Mouse (Mus musculus) neutrophil, adult 59 days (primary cell): ENCODE measurements around the gene Arhgdia. TPM values are rescaled to one million over a fixed set of nuclear protein-coding genes. Genes with fewer than 3 reads are reported as not detected.

Experiments used
- total RNA-seq, 2 experiments: library from RNA; stranded (reverse); gene quantifications; 1 replicate in 1 of 2; 2 replicates in 1 of 2; pipeline ENCODE4 v1.2.4; 2023

Gene Arhgdia
- 100 to 1,000 TPM; 404 to 468 TPM for total RNA-seq

GRCm38 (mm10) chr11:120581490-120582267, at the start of gene Arhgdia:
Arhgdia (minus strand) TSS chr11:120581624.

DNA sequence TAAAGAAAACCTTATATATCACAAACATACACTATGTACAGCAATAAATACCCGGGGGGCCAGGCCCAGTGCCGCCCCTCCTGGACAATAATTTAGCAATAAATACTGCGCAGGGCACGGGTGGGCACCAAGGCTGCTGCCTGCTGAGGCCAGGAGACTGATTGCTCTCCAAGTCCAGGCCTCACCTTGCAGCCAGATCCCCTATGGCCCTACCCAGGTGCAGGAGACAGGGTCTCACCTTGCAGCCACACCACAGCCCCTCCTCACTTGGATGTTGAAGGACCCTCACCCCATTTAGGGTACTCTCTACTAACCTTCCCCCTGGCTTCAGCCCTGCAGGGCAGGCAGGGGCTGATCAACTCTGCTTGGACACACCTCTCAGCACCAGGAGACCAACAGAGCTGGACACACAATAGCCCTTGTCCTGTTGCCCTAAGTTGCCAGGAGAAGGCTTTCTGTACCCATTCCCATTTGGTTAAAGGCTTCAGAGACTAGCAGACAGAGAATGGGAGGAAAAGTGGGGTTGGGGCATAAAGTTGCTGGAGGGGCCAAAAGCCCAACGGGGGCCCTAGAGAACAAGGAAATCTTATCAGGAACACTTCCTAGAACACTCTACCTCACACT, 43.8 kb upstream of the Arhgdia start, which contains the start of gene Sirt7:
Gene Sirt7 (minus strand): TSS at position 89 of the 624 bp plus-strand sequence.

GRCm38 (mm10) chr11:120617519-120618112, 36.2 kb upstream of the Arhgdia start, which contains the start of gene Pcyt2:
Pcyt2 (minus strand) TSS chr11:120617936.

GRCm38 (mm10) chr11:120608241-120609034, 27.0 kb upstream of the Arhgdia start, which contains the start of gene Npb:
Npb (plus strand) TSS chr11:120608477.

GRCm38 (mm10) chr11:120598283-120598989, 17.0 kb upstream of the Arhgdia start, which contains the start of the genes Alyref and Anapc11:
Alyref (minus strand) TSS chr11:120598365.
Anapc11 (plus strand) TSS chr11:120598421.

DNA sequence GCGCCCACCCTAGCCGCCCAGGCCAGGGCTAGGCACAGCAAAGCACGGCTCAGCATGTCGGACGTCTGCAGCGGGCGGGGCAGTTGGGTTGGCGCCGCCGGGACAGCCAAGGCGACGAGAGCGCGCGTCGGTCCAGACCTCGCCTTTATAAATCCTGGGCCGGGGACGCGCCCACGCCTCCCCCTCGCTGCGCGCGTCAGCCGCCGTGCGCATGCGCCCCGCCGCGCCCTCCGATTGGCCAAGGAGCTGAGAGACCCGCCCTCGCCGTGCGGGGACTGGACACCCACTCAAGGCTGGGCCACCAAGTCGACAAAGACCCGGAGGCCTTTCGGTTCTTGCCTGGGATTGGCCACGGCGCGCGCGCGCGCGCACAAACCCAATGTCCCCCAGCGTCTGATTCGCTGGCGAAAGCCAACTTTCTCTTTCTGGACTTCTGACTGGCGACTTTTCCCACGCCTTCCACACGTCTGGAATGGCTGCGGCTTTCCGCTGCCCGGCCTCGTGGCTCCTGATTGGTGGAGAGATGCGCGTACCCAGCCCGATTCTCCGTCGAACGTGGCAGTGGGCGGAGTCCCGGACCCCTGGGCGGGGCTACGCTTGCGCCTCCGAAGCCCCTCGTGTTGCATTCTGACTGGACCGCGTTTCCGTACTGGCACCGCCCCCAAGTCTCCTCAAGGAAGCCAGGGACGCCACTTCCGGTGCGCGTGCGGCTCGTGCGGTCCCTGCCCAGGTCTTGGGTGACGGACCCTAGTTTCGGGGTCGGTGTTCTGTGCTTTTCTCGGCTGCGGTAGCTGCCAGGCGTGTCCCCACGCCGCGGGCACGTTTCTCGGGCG, 8.5 kb downstream of the Arhgdia start, which contains the start of gene P4hb:
Gene P4hb (minus strand): TSS at position 502 of the 833 bp plus-strand sequence.

DNA sequence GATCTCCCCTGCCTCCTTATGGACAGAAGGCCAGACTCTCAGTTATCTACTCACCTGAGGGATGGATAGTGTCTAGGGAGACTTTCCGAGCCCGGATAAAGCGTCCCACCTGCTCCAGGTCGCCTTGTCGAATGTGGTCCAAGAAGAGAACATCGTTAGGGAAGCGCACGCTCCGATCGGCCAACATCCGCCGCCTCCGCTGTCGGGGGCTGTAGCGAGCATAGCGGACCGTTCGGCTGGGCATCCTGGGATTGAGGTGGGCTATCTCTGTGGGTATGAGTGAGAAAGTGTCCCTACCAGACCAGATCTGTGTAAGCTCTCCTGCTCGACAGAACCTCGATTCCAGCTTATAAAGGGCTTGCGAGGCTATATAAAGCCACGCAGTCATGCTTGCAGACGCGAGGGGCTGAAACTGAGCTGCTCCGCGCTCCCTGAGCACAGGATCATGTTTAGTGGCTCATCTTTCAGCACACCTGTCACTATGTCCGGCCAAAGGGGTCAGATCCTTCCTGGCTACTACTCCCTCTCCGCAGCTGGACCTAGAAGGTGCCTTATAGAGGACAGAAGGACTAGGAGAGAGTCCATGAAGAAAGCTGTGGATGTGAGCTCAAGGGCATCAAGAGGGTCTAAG, 30.5 kb downstream of the Arhgdia start, which contains the start of gene Ppp1r27:
Gene Ppp1r27 (minus strand): TSS at position 323 of the 631 bp plus-strand sequence.

DNA sequence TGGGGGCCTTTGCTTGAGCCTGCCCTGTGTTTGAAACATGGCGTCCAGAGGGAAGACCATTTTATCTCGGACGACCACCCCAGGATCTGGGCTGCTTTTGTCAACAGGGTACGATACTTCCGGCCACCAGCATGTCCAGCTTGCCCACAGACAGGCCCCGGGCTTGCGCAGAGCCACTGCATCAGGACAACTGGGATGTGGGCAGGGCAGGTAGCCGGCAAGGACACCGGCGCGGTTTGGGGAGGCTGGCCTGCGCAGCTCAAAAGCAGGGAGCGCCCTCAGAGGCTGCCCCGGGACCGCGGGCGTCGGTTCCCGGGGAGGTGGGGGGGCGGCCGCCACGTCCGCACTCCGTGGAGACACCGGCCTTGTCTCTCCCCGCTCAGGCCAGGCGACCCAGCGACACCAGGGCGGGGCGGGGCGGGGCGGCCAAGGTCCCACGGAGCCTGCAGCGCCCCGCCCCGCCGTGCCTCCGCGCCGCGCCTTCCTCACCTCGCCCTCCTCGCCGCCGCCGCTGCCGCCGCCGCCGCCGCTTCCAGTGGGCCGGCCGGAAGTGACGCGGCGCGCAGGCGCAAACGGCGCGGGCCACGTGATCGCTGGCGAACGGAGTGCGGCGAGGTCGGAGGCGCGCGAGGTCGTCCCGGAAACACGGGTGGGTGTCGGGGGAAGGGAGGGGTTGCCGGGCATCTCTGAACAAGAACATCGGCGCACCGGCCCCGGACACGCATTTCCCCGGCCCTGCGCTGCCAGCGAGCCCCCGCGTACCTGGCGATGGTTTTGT, 32.1 kb downstream of the Arhgdia start, which contains the start of gene Mcrip1:
Gene Mcrip1 (minus strand): TSS at position 560 of the 778 bp plus-strand sequence.

GRCm38 (mm10) chr11:120530085-120530964, 51.1 kb downstream of the Arhgdia start, which contains the start of gene Gcgr:
Gcgr (plus strand) TSS chr11:120530699.

Other genes starting within 250 kb of the Arhgdia start
- gene Actg1, start 233.1 kb downstream of the Arhgdia start, total RNA-seq: 1,000 to 10,000 TPM; 3,512 to 3,572 TPM
- gene Fscn2, start 220.1 kb downstream of the Arhgdia start, total RNA-seq: 1 to 10 TPM in 1 of 2 experiments, not detected in 1; 1.3 TPM
- 10 to 100 TPM; 14.7 to 20.0 TPM for gene Faap100, start 202.9 kb downstream of the Arhgdia start, total RNA-seq
- gene Nploc4, start 143.9 kb downstream of the Arhgdia start, total RNA-seq: 10 to 100 TPM; 46.4 to 49.1 TPM
- under 1 TPM in 1 of 2 experiments, not detected in 1; 0.22 TPM for gene Tspan10, start 139.0 kb downstream of the Arhgdia start, total RNA-seq
- gene Pde6g, start 128.1 kb downstream of the Arhgdia start, total RNA-seq: not detected
- 1 to 10 TPM; 5.2 to 6.9 TPM for gene Oxld1, start 123.6 kb downstream of the Arhgdia start, total RNA-seq
- 10 to 100 TPM in 1 of 2 experiments, 1 to 10 TPM in 1; 9.3 to 11.5 TPM for gene Ccdc137, start 123.5 kb downstream of the Arhgdia start, total RNA-seq
- gene Arl16, start 114.0 kb downstream of the Arhgdia start, total RNA-seq: 1 to 10 TPM; 8.2 to 9.5 TPM
- gene Mrpl12, start 97.0 kb downstream of the Arhgdia start, total RNA-seq: 10 to 100 TPM; 15.7 to 20.7 TPM
- 10 to 100 TPM; 12.5 to 13.2 TPM for gene Slc25a10, start 89.8 kb downstream of the Arhgdia start, total RNA-seq
- not detected for gene Gcgr, start 50.9 kb downstream of the Arhgdia start, total RNA-seq
- gene Mcrip1, start 31.9 kb downstream of the Arhgdia start, total RNA-seq: 10 to 100 TPM; 28.5 to 32.8 TPM
- not detected for gene Ppp1r27, start 30.5 kb downstream of the Arhgdia start, total RNA-seq
- gene P4hb, start 8.4 kb downstream of the Arhgdia start, total RNA-seq: 100 to 1,000 TPM; 250 to 293 TPM
- gene Alyref, start 16.7 kb upstream of the Arhgdia start, total RNA-seq: 100 to 1,000 TPM; 129 to 148 TPM
- 10 to 100 TPM; 51.5 to 52.9 TPM for gene Anapc11, start 16.8 kb upstream of the Arhgdia start, total RNA-seq
- gene Npb, start 26.9 kb upstream of the Arhgdia start, total RNA-seq: 1 to 10 TPM in 1 of 2 experiments, not detected in 1; 1.3 TPM
- 10 to 100 TPM; 33.2 to 34.6 TPM for gene Pcyt2, start 36.3 kb upstream of the Arhgdia start, total RNA-seq
- gene Sirt7, start 43.6 kb upstream of the Arhgdia start, total RNA-seq: 100 to 1,000 TPM; 117 to 133 TPM
- 100 to 1,000 TPM; 143 to 148 TPM for gene Mafg, start 52.0 kb upstream of the Arhgdia start, total RNA-seq
- gene Pycr1, start 62.1 kb upstream of the Arhgdia start, total RNA-seq: 1 to 10 TPM; 1.3 to 2.7 TPM
- gene Myadml2, start 66.5 kb upstream of the Arhgdia start, total RNA-seq: not detected
- gene Notum, start 79.6 kb upstream of the Arhgdia start, total RNA-seq: 1 to 10 TPM in 1 of 2 experiments, not detected in 1; 1.8 TPM
- 10 to 100 TPM; 79.9 to 88.5 TPM for gene Aspscr1, start 91.3 kb upstream of the Arhgdia start, total RNA-seq
- gene Cenpx, start 132.1 kb upstream of the Arhgdia start, total RNA-seq: 10 to 100 TPM; 35.5 to 36.7 TPM
- 10 to 100 TPM; 11.7 to 15.4 TPM for gene Lrrc45, start 132.3 kb upstream of the Arhgdia start, total RNA-seq
- under 1 TPM in 1 of 2 experiments, not detected in 1; 0.67 TPM for gene Rac3, start 139.8 kb upstream of the Arhgdia start, total RNA-seq
- gene Dcxr, start 145.7 kb upstream of the Arhgdia start, total RNA-seq: 10 to 100 TPM in 1 of 2 experiments, 1 to 10 TPM in 1; 6.2 to 12.1 TPM
- gene Cbr2, start 150.5 kb upstream of the Arhgdia start, total RNA-seq: 10 to 100 TPM in 1 of 2 experiments, 1 to 10 TPM in 1; 4.7 to 10.3 TPM
- gene Hmga1b, start 181.2 kb upstream of the Arhgdia start, total RNA-seq: 10 to 100 TPM; 42.1 to 54.6 TPM
- gene Rfng, start 202.6 kb upstream of the Arhgdia start, total RNA-seq: 10 to 100 TPM; 12.8 to 14.4 TPM
- gene Gps1, start 202.6 kb upstream of the Arhgdia start, total RNA-seq: 10 to 100 TPM; 32.3 to 47.8 TPM
- gene Dus1l, start 214.8 kb upstream of the Arhgdia start, total RNA-seq: 10 to 100 TPM; 31.9 to 38.5 TPM
- 10 to 100 TPM; 22.3 to 24.3 TPM for gene Fasn, start 242.9 kb upstream of the Arhgdia start, total RNA-seq